Mouse (Mus musculus) MEL (cell line): ENCODE results near the gene Klhl24.

Source experiments
- CTCF ChIP-seq, 3 experiments: IDR thresholded peaks in 2 of 3; conservative IDR thresholded peaks in 1 of 3; 2 replicates each; pipeline ENCODE4 v1.5.1; 2011 to 2012; ENCODE audit warnings: low read length in 3 of 3, low read depth in 2 of 3, mild to moderate bottlenecking in 2 of 3, improper control_type of control experiment in 1 of 3, inconsistent platforms in 1 of 3, mixed read lengths in 1 of 3, moderate library complexity in 1 of 3; ENCODE audit not compliant: control insufficient read depth in 1 of 3, insufficient read depth in 1 of 3, poor library complexity in 1 of 3, severe bottlenecking in 1 of 3
- EP300 ChIP-seq, 2 experiments: IDR thresholded peaks; 2 replicates each; pipeline ENCODE4 v1.6.1; 2011; ENCODE audit warnings: improper control_type of control experiment in 2 of 2, low read length in 2 of 2, low read depth in 1 of 2, mild to moderate bottlenecking in 1 of 2
- GABPA ChIP-seq: IDR thresholded peaks from 2 replicates; pipeline ENCODE4 v1.6.1; 2012; ENCODE audit warnings: low read depth, mild to moderate bottlenecking, inconsistent platforms, low read length, improper control_type of control experiment, moderate library complexity
- MAFK ChIP-seq: IDR thresholded peaks from 2 replicates; pipeline ENCODE4 v1.6.1; 2011; ENCODE audit warnings: low read depth, mild to moderate bottlenecking, low read length, improper control_type of control experiment, borderline replicate concordance
- POLR2AphosphoS2 ChIP-seq: IDR thresholded peaks from 2 replicates; pipeline ENCODE4 v1.6.1; 2011; ENCODE audit warnings: low read length, improper control_type of control experiment
- UBTF ChIP-seq: IDR thresholded peaks from 2 replicates; pipeline ENCODE4 v1.6.1; 2012; ENCODE audit warnings: low read depth, mild to moderate bottlenecking, inconsistent platforms, low read length, improper control_type of control experiment, moderate library complexity, borderline replicate concordance; ENCODE audit not compliant: insufficient read depth

- no peak for TF ChIP-seq MAFK
- no peak for TF ChIP-seq POLR2AphosphoS2
- no peak for TF ChIP-seq GABPA
- no peak for TF ChIP-seq CTCF (IDR thresholded peaks at IDR 0.05 in 2 of 3, conservative IDR thresholded peaks at IDR 0.05 in 1 of 3; ENCODE audit: control insufficient read depth in 1 of 3, insufficient read depth in 1 of 3, low read depth in 2 of 3, low read length in 3 of 3, poor library complexity in 1 of 3, severe bottlenecking in 1 of 3)
- TF ChIP-seq UBTF: no peak
- no peak for TF ChIP-seq EP300 (IDR thresholded peaks at IDR 0.05; ENCODE audit: low read depth in 1 of 2, low read length in 2 of 2)
Observed at GRCm38 (mm10) chr16:20169471-20170106, 72.2 kb downstream of the Klhl24 start.
